Mouse (Mus musculus) liver, adult 2 months (tissue): ENCODE measurements around the gene Cct8. TPM values are rescaled to one million over a fixed set of nuclear protein-coding genes. Genes with fewer than 3 reads are reported as not detected.

ENCODE experiments used
- DNase-seq: peaks from one replicate; pipeline ENCODE4 v3.0.0-alpha.2; 2011; ENCODE audit warnings: low read depth, low spot score; ENCODE audit errors: extremely low read depth
- H3K27ac ChIP-seq: fragments of 200-500 bp; replicated peaks from 2 replicates; pipeline ENCODE4 v1.5.1; 2012; ENCODE audit warnings: low read depth, mild to moderate bottlenecking, control low read depth, inconsistent platforms, low read length; ENCODE audit not compliant: insufficient read depth
- H3K27me3 ChIP-seq: fragments of 200-500 bp; 2 replicates; pipeline ENCODE4 v1.6.1; 2012; ENCODE audit warnings: mild to moderate bottlenecking, moderate library complexity, low read length, inconsistent platforms; ENCODE audit not compliant: control insufficient read depth, insufficient read depth
- H3K36me3 ChIP-seq: fragments of 200-500 bp; 2 replicates; pipeline ENCODE4 v1.6.1; 2012; ENCODE audit warnings: low read length, inconsistent platforms; ENCODE audit not compliant: control insufficient read depth, insufficient read depth
- H3K4me1 ChIP-seq: fragments of 200-500 bp; 2 replicates; pipeline ENCODE4 v1.6.1; 2011; ENCODE audit warnings: low read length; ENCODE audit not compliant: control insufficient read depth, insufficient read depth
- H3K4me3 ChIP-seq: fragments of 200-500 bp; 2 replicates; pipeline ENCODE4 v1.5.1; 2011; ENCODE audit warnings: low read depth, mild to moderate bottlenecking, control low read depth, low read length, moderate library complexity; ENCODE audit not compliant: insufficient read depth
- H3K79me2 ChIP-seq: fragments of 200-500 bp; 2 replicates; pipeline ENCODE4 v1.6.1; 2012; ENCODE audit warnings: inconsistent platforms, mild to moderate bottlenecking, low read length, moderate library complexity; ENCODE audit not compliant: control insufficient read depth, insufficient read depth
- H3K9ac ChIP-seq: fragments of 200-500 bp; 2 replicates; pipeline ENCODE4 v1.6.1; 2012; ENCODE audit warnings: low read depth, mild to moderate bottlenecking, control low read depth, inconsistent platforms, low read length
- CTCF ChIP-seq: fragments of 200-500 bp; IDR thresholded peaks from 2 replicates; pipeline ENCODE4 v1.5.1; 2011; ENCODE audit warnings: low read depth, low read length, control low read depth
- POLR2A ChIP-seq: fragments of 200-500 bp; IDR thresholded peaks from 2 replicates; pipeline ENCODE4 v1.6.1; 2011; ENCODE audit warnings: low read length, control low read depth; ENCODE audit not compliant: insufficient read depth; ENCODE audit errors: extremely low read depth
- WGBS: fragments of 180-500 bp; shearing (Covaris S2); methylation state at CpG from one replicate; pipeline ENCODE4 v1.1.7; 2018; 5-methylcytosine and 5-hydroxymethylcytosine counted together
- polyA plus RNA-seq: library from polyadenylated mRNA; depleted of rRNA; stranded (reverse); fragments of >200 nt; gene quantifications from 2 replicates; pipeline ENCODE4 v1.2.3, GENCODE M21; 2012
- total RNA-seq: library from RNA; depleted of rRNA; stranded (reverse); fragments of >200 nt; gene quantifications from 2 replicates; pipeline ENCODE4 v1.2.3, GENCODE M21; 2014

The Cct8 gene
- total and polyA plus RNA-seq, 2 experiments = 22.5 to 121 TPM

- 52% methylated on average over 5 of the region's 5 CpGs for WGBS
- no peaks in the 10 kb centered on the region for H3K36me3 ChIP-seq
- TF ChIP-seq POLR2A (no peak), CTCF (no peak)
- peaks cover 8% of the 10 kb centered on the region for H3K4me1 ChIP-seq
- H3K9ac ChIP-seq = no peak overlapping the region
- H3K79me2 ChIP-seq = no peaks in the 10 kb centered on the region
- no peak overlapping the region for H3K4me3 ChIP-seq
- no peak overlapping the region for H3K27ac ChIP-seq
- DNase-seq = no peak
- H3K27me3 ChIP-seq = no peaks in the 10 kb centered on the region
Observed at GRCm38 (mm10) chr16:87442291-87442690, 53.4 kb downstream of the Cct8 start.

GRCm38 (mm10) chr16:87441089-87441488 lies 54.6 kb downstream of the Cct8 start:
- no peaks in the 10 kb centered on the region for H3K36me3 ChIP-seq
- peak overlapping the region; percentile 87 for H3K4me3 ChIP-seq
- peaks cover 8% of the 10 kb centered on the region for H3K4me1 ChIP-seq
- H3K27ac ChIP-seq = peak overlapping the region; percentile 97; the same call in 1 of the 2 replicates
- H3K79me2 ChIP-seq = no peaks in the 10 kb centered on the region
- WGBS = 11% methylated on average over 9 of the region's 9 CpGs
- H3K27me3 ChIP-seq = no peaks in the 10 kb centered on the region
- DNase-seq = peak; percentile 68
- H3K9ac ChIP-seq = peak overlapping the region; percentile 50; the same call in 1 of the 2 replicates
- TF ChIP-seq POLR2A = no peak
- peak; percentile 48 for TF ChIP-seq CTCF

GRCm38 (mm10) chr16:87440184-87440686 lies 55.4 kb downstream of the Cct8 start, which contains the start of gene Rwdd2b:
TSS of gene Rwdd2b (minus strand) at chr16:87440573.
- under 1% methylated on average over 38 of the region's 38 CpGs for WGBS
- H3K4me3 ChIP-seq = peak within 1 kb of the TSS; percentile 87

GRCm38 (mm10) chr16:87438697-87439096 lies 57.0 kb downstream of the Cct8 start:
- TF ChIP-seq POLR2A = no peak
- no peak for TF ChIP-seq CTCF
- Histone ChIP-seq H3K4me3 (no peak overlapping the region), H3K79me2 (no peaks in the 10 kb centered on the region), H3K9ac (no peak overlapping the region), H3K27ac (no peak overlapping the region), H3K27me3 (no peaks in the 10 kb centered on the region), H3K36me3 (no peaks in the 10 kb centered on the region), H3K4me1 (peaks cover 8% of the 10 kb centered on the region)
- 87% methylated on average over 8 of the region's 8 CpGs for WGBS
- no peak for DNase-seq

More at GRCm38 (mm10) chr16:87440184-87440686, 55.4 kb downstream of the Cct8 start, which contains the start of gene Rwdd2b:
- Histone ChIP-seq H3K27me3 (no peaks in the 10 kb centered on the region), H3K9ac (peak within 1 kb of the TSS; percentile 89), H3K27ac (peak within 1 kb of the TSS; percentile 97), H3K36me3 (no peaks in the 10 kb centered on the region), H3K4me1 (peaks cover 8% of the 10 kb centered on the region), H3K79me2 (no peaks in the 10 kb centered on the region)
- peak; percentile 84 for DNase-seq
- peak; percentile 60; the same call in 1 of the 2 replicates for TF ChIP-seq POLR2A
- TF ChIP-seq CTCF = no peak

- H3K27ac ChIP-seq = no peak overlapping the region
- DNase-seq = no peak
- no peak for TF ChIP-seq CTCF
- no peak for TF ChIP-seq POLR2A
- WGBS = 97% methylated on average over 21 of the region's 21 CpGs
- H3K79me2 ChIP-seq = 0 out of 2 replicates have a peak, but pooled peaks cover under 1% of the 10 kb centered on the region
- H3K9ac ChIP-seq = no peak overlapping the region
- no peak overlapping the region for H3K4me3 ChIP-seq
- no peaks in the 10 kb centered on the region for H3K27me3 ChIP-seq
- no peaks in the 10 kb centered on the region for H3K36me3 ChIP-seq
- peaks cover 8% of the 10 kb centered on the region for H3K4me1 ChIP-seq
Observed at GRCm38 (mm10) chr16:87437096-87437495, 58.6 kb downstream of the Cct8 start.
